Mouse (Mus musculus) gonadal fat pad, adult 2 months (tissue): ENCODE measurements around the gene Sf3a2. TPM values are rescaled to one million over a fixed set of nuclear protein-coding genes. Genes with fewer than 3 reads are reported as not detected.

Experiments used
- DNase-seq: peaks from one replicate; pipeline ENCODE4 v3.0.0-alpha.2; 2012; ENCODE audit warnings: low read depth
- polyA plus RNA-seq: library from polyadenylated mRNA; depleted of rRNA; stranded (reverse); fragments of >200 nt; gene quantifications from 2 replicates; pipeline ENCODE4 v1.2.3, GENCODE M21; 2012; rRNA removed

Sf3a2 gene
- polyA plus RNA-seq, 1 experiment = 20.1 TPM

GRCm38 (mm10) chr10:80845055-80845693 is 47.2 kb downstream of the Sf3a2 start:
- DNase-seq = no peak

GRCm38 (mm10) chr10:80845732-80846131 is 47.7 kb downstream of the Sf3a2 start:
- DNase-seq = no peak

GRCm38 (mm10) chr10:80848571-80848970 is 50.6 kb downstream of the Sf3a2 start:
- DNase-seq = no peak

Other genes starting within 250 kb of the Sf3a2 start
- 35.3 and 36.9 TPM in 2 replicates for gene Rexo1, start 236.6 kb upstream of the Sf3a2 start, polyA plus RNA-seq
- 20.8 and 30.5 TPM in 2 replicates for gene Klf16, start 220.9 kb upstream of the Sf3a2 start, polyA plus RNA-seq
- gene Abhd17a, start 207.9 kb upstream of the Sf3a2 start, polyA plus RNA-seq = 192 and 205 TPM in 2 replicates
- gene Scamp4, start 195.3 kb upstream of the Sf3a2 start, polyA plus RNA-seq = 82.6 and 91.5 TPM in 2 replicates
- 9.5 and 9.6 TPM in 2 replicates for gene Adat3, start 195.3 kb upstream of the Sf3a2 start, polyA plus RNA-seq
- gene Gm49322, start 192.2 kb upstream of the Sf3a2 start, polyA plus RNA-seq = 1.5 and 2.1 TPM in 2 replicates
- gene Csnk1g2, start 175.4 kb upstream of the Sf3a2 start, polyA plus RNA-seq = 228 and 235 TPM in 2 replicates
- gene Btbd2, start 141.1 kb upstream of the Sf3a2 start, polyA plus RNA-seq = 74.5 and 89.2 TPM in 2 replicates
- gene Mknk2, start 120.1 kb upstream of the Sf3a2 start, polyA plus RNA-seq = 420 and 516 TPM in 2 replicates
- gene Mob3a, start 96.2 kb upstream of the Sf3a2 start, polyA plus RNA-seq = 34.8 and 45.6 TPM in 2 replicates
- gene Izumo4, start 96.0 kb upstream of the Sf3a2 start, polyA plus RNA-seq = 62.8 and 75.4 TPM in 2 replicates
- 149 and 151 TPM in 2 replicates for gene Ap3d1, start 55.9 kb upstream of the Sf3a2 start, polyA plus RNA-seq
- 18.7 and 38.6 TPM in 2 replicates for gene Dot1l, start 43.0 kb upstream of the Sf3a2 start, polyA plus RNA-seq
- gene Plekhj1, start 428 bp downstream of the Sf3a2 start, polyA plus RNA-seq = 44.2 and 56.6 TPM in 2 replicates
- 0.38 and 0.39 TPM in 2 replicates for gene Amh, start 7.0 kb downstream of the Sf3a2 start, polyA plus RNA-seq
- 0.22 and 0.63 TPM in 2 replicates for gene Jsrp1, start 15.3 kb downstream of the Sf3a2 start, polyA plus RNA-seq
- gene Oaz1, start 28.5 kb downstream of the Sf3a2 start, polyA plus RNA-seq = 628 and 915 TPM in 2 replicates
- gene Lingo3, start 45.8 kb downstream of the Sf3a2 start, polyA plus RNA-seq = 0.04 TPM in 1 of 2 replicates, not detected in the other
- 80.4 and 114 TPM in 2 replicates for gene Lsm7, start 57.0 kb downstream of the Sf3a2 start, polyA plus RNA-seq
- gene Sppl2b, start 57.1 kb downstream of the Sf3a2 start, polyA plus RNA-seq = 67.4 and 71.5 TPM in 2 replicates
- 0.12 and 0.13 TPM in 2 replicates for gene Tmprss9, start 73.7 kb downstream of the Sf3a2 start, polyA plus RNA-seq
- 137 and 184 TPM in 2 replicates for gene Timm13, start 102.8 kb downstream of the Sf3a2 start, polyA plus RNA-seq
- 12.9 and 14.1 TPM in 2 replicates for gene Lmnb2, start 120.0 kb downstream of the Sf3a2 start, polyA plus RNA-seq
- 14.7 and 15.3 TPM in 2 replicates for gene Gadd45b, start 131.9 kb downstream of the Sf3a2 start, polyA plus RNA-seq
- 5.9 and 6.3 TPM in 2 replicates for gene Gng7, start 216.7 kb downstream of the Sf3a2 start, polyA plus RNA-seq
- gene Diras1, start 227.5 kb downstream of the Sf3a2 start, polyA plus RNA-seq = not detected in 2 replicates
- 31.0 and 34.3 TPM in 2 replicates for gene Slc39a3, start 239.2 kb downstream of the Sf3a2 start, polyA plus RNA-seq